Mouse (Mus musculus) G1E (cell line): ENCODE results near the gene Sorcs3. TPM values are rescaled to one million over a fixed set of nuclear protein-coding genes. Genes with fewer than 3 reads are reported as not detected.

ENCODE experiments used
- ATAC-seq: 2 replicates; pipeline ENCODE4 v1.8.0; 2016; ENCODE audit warnings: mild to moderate bottlenecking; ENCODE audit not compliant: insufficient number of reproducible peaks, poor library complexity, low FRiP score, severe bottlenecking; ENCODE audit errors: extremely low read depth
- DNase-seq: peaks from one replicate; pipeline ENCODE4 v3.0.0; 2012; ENCODE audit warnings: low spot score
- H3K27me3 ChIP-seq: 2 replicates; pipeline ENCODE4 v1.6.1; 2012; ENCODE audit warnings: mild to moderate bottlenecking, low read length, inconsistent platforms; ENCODE audit not compliant: insufficient read depth
- H3K36me3 ChIP-seq: replicated peaks from 2 replicates; pipeline ENCODE3; 2012; ENCODE audit warnings: mild to moderate bottlenecking, inconsistent platforms
- H3K4me1 ChIP-seq: 2 replicates; pipeline ENCODE4 v1.6.1; 2012; ENCODE audit warnings: low read depth, low read length, inconsistent platforms, mixed read lengths; ENCODE audit not compliant: insufficient read depth
- H3K4me3 ChIP-seq: 2 replicates; pipeline ENCODE4 v1.5.1; 2012; ENCODE audit warnings: low read depth, mild to moderate bottlenecking, inconsistent platforms, low read length, moderate library complexity, mixed read lengths
- H3K9me3 ChIP-seq: replicated peaks from 2 replicates; pipeline ENCODE4 v1.6.1; 2012; ENCODE audit warnings: inconsistent platforms
- CTCF ChIP-seq: IDR thresholded peaks from 2 replicates; pipeline ENCODE4 v1.5.1; 2012; ENCODE audit warnings: low read depth, low read length, inconsistent platforms, mixed read lengths
- GATA1 ChIP-seq: IDR thresholded peaks from 2 replicates; pipeline ENCODE4 v1.6.1; 2012; ENCODE audit warnings: borderline replicate concordance, low read length, inconsistent platforms, mixed read lengths
- GATA2 ChIP-seq: IDR thresholded peaks from 2 replicates; pipeline ENCODE4 v1.6.1; 2012; ENCODE audit warnings: low read depth, low read length, inconsistent platforms, borderline replicate concordance
- POLR2AphosphoS5 ChIP-seq: IDR thresholded peaks from 2 replicates; pipeline ENCODE4 v1.6.1; 2012; ENCODE audit warnings: low read depth, low read length, inconsistent platforms; ENCODE audit not compliant: insufficient replicate concordance
- TAL1 ChIP-seq: conservative IDR thresholded peaks from 2 replicates; pipeline ENCODE4 v1.6.1; 2012; ENCODE audit warnings: low read depth, low read length, inconsistent platforms, mixed read lengths
- polyA plus RNA-seq: library from polyadenylated mRNA; stranded (reverse); fragments of >175 nt; gene quantifications from 2 replicates; pipeline ENCODE4 v1.2.3, GENCODE M21; 2012
- total RNA-seq, 2 experiments: library from RNA; stranded (forward) in 1 of 2; stranded (reverse) in 1 of 2; fragments of 200-1000 nt in 1 of 2; fragments of >200 nt in 1 of 2; fragmentation: Nextera tagmentation in 1 of 2; gene quantifications; 2 replicates each; pipeline ENCODE4 v1.2.3; 2014 to 2017

Sorcs3 gene
- total and polyA plus RNA-seq, 3 experiments, result not detected

- no peak overlapping the region for H3K4me3 ChIP-seq
- TF ChIP-seq POLR2AphosphoS5 (no peak), TAL1 (no peak), GATA1 (no peak), GATA2 (no peak), CTCF (no peak)
- no peak for DNase-seq
These were observed 411.1 kb downstream of the Sorcs3 start for GRCm38 (mm10) chr19:48616951-48617350.

GRCm38 (mm10) chr19:48630671-48631327 lies 425.0 kb downstream of the Sorcs3 start:
- no peak for TF ChIP-seq POLR2AphosphoS5
- no peak for TF ChIP-seq GATA1
- TF ChIP-seq GATA2, result no peak
- TF ChIP-seq TAL1, result no peak
- TF ChIP-seq CTCF, result no peak
- Histone ChIP-seq H3K4me3 (no peak overlapping the region), H3K36me3 (no peaks in the 10 kb centered on the region), H3K27me3 (no peaks in the 10 kb centered on the region), H3K9me3 (peaks cover 37% of the 10 kb centered on the region), H3K4me1 (no peaks in the 10 kb centered on the region)
- ATAC-seq, result no peak
- no peak for DNase-seq

More at GRCm38 (mm10) chr19:48616951-48617350, 411.1 kb downstream of the Sorcs3 start:
- no peak for ATAC-seq
- no peaks in the 10 kb centered on the region for H3K27me3 ChIP-seq
- H3K9me3 ChIP-seq, result peaks cover 11% of the 10 kb centered on the region
- no peaks in the 10 kb centered on the region for H3K36me3 ChIP-seq
- H3K4me1 ChIP-seq, result no peaks in the 10 kb centered on the region

- no peak for DNase-seq
- ATAC-seq, result no peak
- no peaks in the 10 kb centered on the region for H3K4me1 ChIP-seq
- no peak for TF ChIP-seq TAL1
- peaks cover 26% of the 10 kb centered on the region for H3K9me3 ChIP-seq
- H3K36me3 ChIP-seq, result no peaks in the 10 kb centered on the region
- H3K4me3 ChIP-seq, result no peak overlapping the region
- no peaks in the 10 kb centered on the region for H3K27me3 ChIP-seq
These were observed 436.7 kb downstream of the Sorcs3 start for GRCm38 (mm10) chr19:48642566-48642965.

- no peaks in the 10 kb centered on the region for H3K27me3 ChIP-seq
- ATAC-seq (no peak), DNase-seq (no peak)
- no peak for TF ChIP-seq TAL1
- TF ChIP-seq GATA1, result no peak
- no peak for TF ChIP-seq GATA2
- no peak for TF ChIP-seq POLR2AphosphoS5
- TF ChIP-seq CTCF, result no peak
- H3K9me3 ChIP-seq, result peaks cover 22% of the 10 kb centered on the region
- no peak overlapping the region for H3K4me3 ChIP-seq
- no peaks in the 10 kb centered on the region for H3K4me1 ChIP-seq
- no peaks in the 10 kb centered on the region for H3K36me3 ChIP-seq
These were observed 444.1 kb downstream of the Sorcs3 start for GRCm38 (mm10) chr19:48649941-48650340.

- Histone ChIP-seq H3K27me3 (no peaks in the 10 kb centered on the region), H3K4me1 (no peaks in the 10 kb centered on the region), H3K4me3 (no peak overlapping the region), H3K9me3 (peaks cover 21% of the 10 kb centered on the region), H3K36me3 (no peaks in the 10 kb centered on the region)
- no peak for ATAC-seq
- no peak for TF ChIP-seq GATA2
- TF ChIP-seq POLR2AphosphoS5, result no peak
- TF ChIP-seq TAL1, result no peak
- TF ChIP-seq CTCF, result no peak
- TF ChIP-seq GATA1, result no peak
- DNase-seq, result no peak
These were observed 445.8 kb downstream of the Sorcs3 start for GRCm38 (mm10) chr19:48651617-48652016.

GRCm38 (mm10) chr19:48660201-48660600 lies 454.4 kb downstream of the Sorcs3 start:
- DNase-seq (no peak), ATAC-seq (no peak)
- TF ChIP-seq POLR2AphosphoS5 (no peak), GATA1 (no peak), CTCF (no peak), GATA2 (no peak), TAL1 (no peak)
- H3K4me3 ChIP-seq, result no peak overlapping the region
- no peaks in the 10 kb centered on the region for H3K36me3 ChIP-seq
- no peaks in the 10 kb centered on the region for H3K27me3 ChIP-seq
- H3K9me3 ChIP-seq, result peaks cover 25% of the 10 kb centered on the region
- no peaks in the 10 kb centered on the region for H3K4me1 ChIP-seq
